Mouse (Mus musculus): ENCODE measurements at regions not wholly inside any gene's neighbourhood (a gene's known extent, or its start where the extent isn't known, plus 50 kb on each side); places are given as distances from the start of the nearest gene placed in this dataset.
"Not testable (repeated sequence)": the region's sequence is repeated elsewhere in the genome, so short reads cannot be mapped to it uniquely, and the experiment has no call there.

DNA sequence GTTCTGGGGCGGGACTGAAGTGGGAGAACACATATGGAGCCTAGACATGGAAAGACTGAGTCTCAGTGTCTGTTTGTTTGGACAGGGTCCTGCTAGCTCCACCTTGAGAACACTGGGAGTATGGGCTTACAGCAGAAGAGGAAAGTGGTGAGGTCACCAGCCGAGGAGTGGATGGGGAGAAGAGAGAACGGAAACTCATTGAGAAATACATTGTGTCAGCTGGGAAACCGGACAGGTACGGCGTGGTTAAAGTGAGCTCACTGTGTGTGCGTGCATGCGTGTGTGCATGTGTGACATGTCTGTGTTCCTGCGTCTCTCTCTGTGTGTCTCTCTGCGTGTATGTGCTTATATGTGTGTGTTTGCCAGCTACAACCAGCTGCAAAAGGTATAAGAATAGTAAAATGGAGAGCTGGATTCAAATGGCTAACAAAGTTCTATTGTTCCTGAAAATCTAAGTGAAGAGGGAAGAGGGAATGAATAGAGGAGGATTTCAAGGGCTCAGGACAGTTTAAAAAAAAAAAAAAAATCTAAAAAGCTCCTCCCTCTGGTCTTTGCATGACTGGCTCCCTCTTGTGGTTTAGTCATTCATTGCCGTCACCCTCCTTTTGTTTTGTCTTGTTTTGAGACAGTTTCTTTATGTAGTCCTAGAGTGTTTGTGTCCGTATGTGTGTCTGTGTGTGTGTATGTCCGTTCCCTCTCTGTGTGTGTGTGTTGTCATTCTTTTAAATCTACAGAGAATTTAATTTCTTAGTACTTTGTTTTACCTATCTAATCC, 52.0 kb upstream of the Ak4 start:
- DNase-seq (ENCODE audit: low spot score), result no peak

DNA sequence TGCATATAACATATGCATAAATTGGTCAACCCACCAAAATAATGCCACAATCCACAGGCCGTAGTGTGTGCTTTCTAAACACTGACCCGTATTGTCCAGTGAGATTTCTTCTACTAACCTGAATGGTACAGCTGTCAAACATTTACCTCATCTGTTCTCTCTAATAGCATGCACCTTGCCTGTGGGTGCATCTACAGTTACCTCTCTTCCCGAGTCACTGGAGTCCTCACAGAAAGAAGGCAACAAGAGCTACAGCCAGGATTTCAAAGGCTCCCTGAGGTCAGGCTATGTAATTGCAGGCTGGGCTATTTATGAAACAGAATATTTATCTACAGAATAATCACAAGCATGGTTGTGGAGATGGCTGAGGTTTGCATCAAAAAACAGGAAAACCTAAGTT, 53.8 kb upstream of the Ak4 start:
- no peak for DNase-seq (ENCODE audit: low spot score)

- DNase-seq (ENCODE audit: low spot score), result no peak
Observed at GRCm38 (mm10) chr4:101364716-101365115, 54.4 kb upstream of the Ak4 start.

GRCm38 (mm10) chr4:101363231-101363630, 55.8 kb upstream of the Ak4 start:
- not testable (repeated sequence) for DNase-seq (ENCODE audit: low spot score)

DNA sequence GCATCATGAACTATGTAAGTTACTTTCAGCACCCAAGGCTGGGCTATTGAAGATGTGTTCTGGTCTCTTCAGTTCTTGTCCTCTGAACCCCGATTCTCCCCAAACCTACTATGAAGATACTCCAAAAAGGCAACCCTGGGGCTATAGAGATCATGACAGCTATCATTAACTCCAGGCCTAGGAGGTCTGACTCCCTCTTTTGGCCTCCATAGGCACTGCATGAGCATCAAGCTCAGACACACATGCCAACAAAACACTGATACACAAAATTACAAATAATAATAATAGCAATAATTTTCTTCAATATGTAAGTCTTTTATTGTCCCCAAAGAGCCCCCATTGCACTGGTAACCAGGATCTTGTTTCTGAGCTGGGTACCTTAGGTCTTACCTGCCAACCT, 57.3 kb upstream of the Ak4 start:
- DNase-seq (ENCODE audit: low spot score), result no peak

DNA sequence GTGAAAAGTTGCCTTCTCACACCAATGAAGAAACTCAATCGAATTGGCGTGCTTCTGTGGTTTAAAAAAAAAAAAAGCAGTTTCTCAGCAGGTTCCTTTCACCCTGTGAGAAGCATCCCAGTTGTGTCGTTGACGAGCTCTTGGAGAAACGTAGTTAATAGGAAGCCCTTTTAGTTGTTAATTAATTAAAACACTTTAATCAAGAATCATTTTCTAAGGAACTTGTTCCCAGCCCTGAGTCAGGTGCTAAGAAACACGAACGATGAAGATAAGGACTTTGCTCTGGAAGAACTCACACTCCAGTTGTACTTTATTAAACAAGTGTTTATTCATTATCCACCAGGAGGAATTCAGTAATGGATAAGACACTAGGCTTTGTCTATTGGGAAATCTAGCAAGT, 58.8 kb upstream of the Ak4 start:
- no peak for DNase-seq (ENCODE audit: low spot score)

- DNase-seq (ENCODE audit: low spot score), result no peak
Observed at GRCm38 (mm10) chr4:101359119-101359518, 60.0 kb upstream of the Ak4 start.

DNA sequence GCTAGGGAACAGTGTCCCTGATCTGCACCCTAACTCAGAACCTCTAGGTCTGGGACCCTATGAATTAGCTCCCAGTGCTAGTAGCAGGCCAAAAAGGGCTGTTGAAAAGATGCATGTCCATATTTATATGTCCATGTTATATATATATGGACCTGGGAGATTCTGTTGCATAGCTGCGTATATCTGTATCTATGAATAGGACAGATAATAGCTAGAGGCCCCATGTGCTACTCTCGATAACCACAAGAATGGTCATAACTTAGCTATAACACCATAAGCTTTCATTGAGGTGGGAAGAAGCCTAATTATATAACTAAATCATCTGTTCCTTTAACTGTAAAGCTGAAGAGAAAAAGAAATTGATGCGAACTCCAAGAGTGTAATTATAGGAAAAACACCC, 60.6 kb upstream of the Ak4 start:
- DNase-seq (ENCODE audit: low spot score), result no peak

DNA sequence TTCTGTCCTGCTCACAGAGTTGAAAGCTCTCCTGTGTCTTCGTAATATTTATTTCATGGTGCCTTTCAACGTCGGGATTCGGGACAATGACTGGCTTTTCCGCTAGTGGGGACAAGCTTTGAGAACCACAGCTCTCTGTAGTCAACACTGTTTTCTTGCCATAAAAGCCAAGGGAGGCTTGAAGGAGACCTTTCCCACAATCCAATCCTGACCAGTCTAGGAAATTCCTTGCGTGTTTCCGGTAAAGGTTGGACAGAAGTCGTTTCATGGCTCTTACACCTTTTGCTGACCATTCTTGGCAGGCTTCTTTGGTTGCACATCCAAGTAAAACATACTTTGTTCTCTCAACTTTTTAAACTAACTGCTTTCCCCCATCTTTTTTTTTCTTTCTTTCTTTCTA, 61.2 kb upstream of the Ak4 start:
- no peak for DNase-seq (ENCODE audit: low spot score)

DNA sequence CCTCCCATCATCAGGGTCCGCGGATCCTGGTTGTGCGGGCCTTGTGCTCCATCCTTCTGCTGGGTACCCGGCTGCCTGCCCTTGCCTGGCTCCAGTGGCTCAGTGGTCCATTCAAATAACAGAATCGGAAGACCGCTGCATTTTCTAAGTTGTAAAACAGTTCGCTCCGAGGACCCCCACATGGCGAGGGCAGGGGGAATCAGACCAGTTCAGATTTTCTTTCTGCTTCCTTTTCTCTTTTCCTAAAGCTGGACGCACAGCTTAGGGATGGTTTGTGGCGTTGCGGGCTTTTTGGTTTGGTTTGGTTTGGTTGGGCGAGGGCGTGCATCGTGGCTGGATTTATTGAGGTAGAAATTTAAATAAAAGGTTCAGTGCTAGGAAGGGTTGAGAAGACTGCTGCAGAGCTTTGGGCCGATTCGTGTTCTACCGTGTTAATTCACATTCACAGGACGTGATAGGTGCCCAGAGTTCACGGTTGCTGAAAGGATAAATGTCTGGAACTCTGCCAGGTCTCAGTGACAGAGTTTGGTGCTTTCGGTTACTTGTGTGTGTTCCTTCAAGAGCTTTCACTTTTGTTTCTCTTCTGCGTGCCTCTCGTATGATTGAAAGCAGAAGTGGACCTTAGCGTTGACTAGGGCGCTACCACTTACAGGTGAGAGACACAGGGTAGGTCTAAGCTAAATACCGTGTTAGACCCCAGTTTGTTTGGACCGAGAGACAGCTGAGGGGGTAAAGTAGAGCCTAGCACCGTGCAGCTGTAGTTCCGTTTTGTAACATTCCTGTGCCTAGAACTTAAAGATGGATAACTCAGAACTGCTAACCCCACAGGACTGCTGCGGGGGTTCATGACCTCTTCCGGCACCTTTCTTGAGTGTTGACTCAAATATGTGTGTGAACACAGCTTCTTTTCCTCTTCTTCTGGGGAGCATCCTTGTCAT, 61.9 kb upstream of the Ak4 start:
- peak; percentile 29 for DNase-seq (ENCODE audit: low spot score)

GRCm38 (mm10) chr4:101356093-101356953, 62.8 kb upstream of the Ak4 start:
- peak; percentile 88 for DNase-seq (ENCODE audit: low spot score)

GRCm38 (mm10) chr4:101355431-101356092, 63.5 kb upstream of the Ak4 start:
- DNase-seq (ENCODE audit: low spot score), result peak; percentile 54

GRCm38 (mm10) chr4:101354951-101355350, 64.1 kb upstream of the Ak4 start:
- DNase-seq (ENCODE audit: low spot score), result peak; percentile 59

- no peak for DNase-seq (ENCODE audit: low spot score)
Observed at GRCm38 (mm10) chr4:101354086-101354855, 64.8 kb upstream of the Ak4 start.

DNA sequence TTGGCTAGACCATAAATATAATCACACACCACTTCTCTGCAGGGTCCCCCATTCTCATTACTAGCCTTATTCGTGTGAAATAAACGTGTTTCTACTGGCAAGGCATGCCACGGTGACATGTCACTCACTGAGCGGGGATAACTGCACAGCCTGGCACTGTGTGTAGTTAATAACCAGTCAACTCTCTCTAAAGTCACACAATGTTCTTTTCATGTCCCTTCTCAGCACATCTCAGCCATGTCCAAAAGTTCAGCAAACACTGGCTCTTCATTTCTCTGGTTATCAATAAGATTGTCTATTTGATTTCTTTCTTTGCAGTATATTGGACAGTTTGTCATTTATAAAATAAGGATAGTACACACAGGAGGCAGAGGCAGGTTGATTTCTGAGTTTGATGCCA, 66.9 kb upstream of the Ak4 start:
- DNase-seq (ENCODE audit: low spot score), result no peak

GRCm38 (mm10) chr4:101351716-101352115, 67.4 kb upstream of the Ak4 start:
- DNase-seq (ENCODE audit: low spot score), result no peak

GRCm38 (mm10) chr4:101350656-101351055, 68.4 kb upstream of the Ak4 start:
- DNase-seq (ENCODE audit: low spot score), result peak; percentile 7

DNA sequence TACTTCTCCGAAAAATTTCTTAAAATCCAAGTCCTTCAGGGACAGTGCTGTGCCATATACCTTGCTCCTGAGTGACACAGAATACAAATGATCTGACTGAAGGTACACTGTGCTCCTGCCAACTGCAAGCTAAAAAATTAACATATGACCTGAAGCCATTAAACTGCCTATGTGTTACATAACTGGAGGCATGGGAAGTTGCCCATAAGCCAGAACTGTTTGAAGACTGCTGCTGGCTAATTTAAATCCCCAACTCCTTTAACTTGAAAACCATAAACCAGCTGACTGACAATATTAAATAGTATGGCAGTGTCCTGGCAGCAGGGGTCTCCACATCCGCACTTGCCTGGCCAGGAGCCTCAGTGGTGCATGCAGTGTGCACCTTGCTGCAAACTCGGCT, 68.9 kb upstream of the Ak4 start:
- DNase-seq (ENCODE audit: low spot score), result no peak

GRCm38 (mm10) chr4:101349413-101349812, 69.7 kb upstream of the Ak4 start:
- DNase-seq (ENCODE audit: low spot score), result no peak

DNA sequence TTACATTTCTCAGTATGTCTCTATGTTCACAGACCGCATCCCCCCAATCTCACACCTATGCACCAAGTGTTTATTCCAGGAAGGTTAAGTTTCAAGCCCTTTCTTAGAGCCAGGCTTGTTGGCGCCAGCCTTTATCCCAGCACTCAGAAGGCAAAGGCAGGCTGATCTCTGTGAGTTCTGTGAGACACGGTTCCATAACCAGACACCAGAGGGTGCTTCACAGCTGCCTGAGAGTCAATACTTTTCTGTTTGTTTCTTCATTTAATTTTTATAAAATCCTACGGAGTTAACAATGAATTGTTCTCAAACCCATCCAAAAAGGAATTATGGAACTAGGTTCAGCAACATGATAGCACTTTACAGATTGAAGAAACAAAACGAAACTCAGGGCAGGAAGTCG, 71.8 kb upstream of the Ak4 start:
- DNase-seq (ENCODE audit: low spot score), result no peak
